Mouse (Mus musculus): ENCODE measurements around the gene Mbtd1.

DNA sequence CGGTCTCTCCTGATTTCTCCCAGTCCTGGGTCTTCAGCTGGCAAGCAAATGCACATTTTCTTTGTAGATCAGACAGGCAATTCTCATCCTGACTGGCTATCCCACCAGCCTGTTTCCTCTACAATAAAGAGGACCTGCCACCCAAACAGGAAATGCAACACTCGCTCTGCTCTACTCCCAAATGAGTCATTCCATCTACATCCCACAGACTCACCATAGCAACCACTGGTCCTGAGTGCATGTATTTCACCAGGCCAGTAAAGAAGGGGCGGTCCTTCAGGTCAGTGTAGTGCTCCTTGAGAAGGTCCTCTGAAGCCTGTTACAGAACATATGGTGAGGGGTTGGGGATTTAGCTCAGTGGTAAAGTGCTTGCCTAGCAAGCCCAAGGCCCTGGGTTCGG is 77.4 kb downstream of the Mbtd1 start:
- no peak for TF ChIP-seq POLR2A (IDR thresholded peaks at IDR 0.05; ENCODE audit: insufficient read depth, low read depth, low read length)
- TF ChIP-seq CTCF (IDR thresholded peaks at IDR 0.05; ENCODE audit: insufficient read depth, low read depth, low read length) = no peak

Data from olfactory bulb, adult 2 months (tissue).